Mouse (Mus musculus) erythroid progenitor cell, adult 5-6 weeks (primary cell): ENCODE measurements around the gene Vmn1r152. TPM values are rescaled to one million over a fixed set of nuclear protein-coding genes. Genes with fewer than 3 reads are reported as not detected.
"Not testable (repeated sequence)": the region's sequence is repeated elsewhere in the genome, so short reads cannot be mapped to it uniquely, and the experiment has no call there.

Experiments
- ATAC-seq: replicated peaks from 2 replicates; pipeline ENCODE4 v1.8.0; 2016; ENCODE audit warnings: moderate number of reproducible peaks, mild to moderate bottlenecking, moderate TSS enrichment, inconsistent platforms; ENCODE audit not compliant: poor library complexity, low FRiP score, severe bottlenecking
- total RNA-seq, 2 experiments: library from RNA; stranded (forward) in 1 of 2; stranded (reverse) in 1 of 2; fragments of 150-400 nt in 1 of 2; fragments of 186-747, 209-891 nt in 1 of 2; gene quantifications; 2 replicates each; pipeline versions ENCODE4 v1.2.3 to v1.2.4; 2015 to 2017; ENCODE audit warnings: low replicate concordance in 2 of 2

Gene Vmn1r152
- total RNA-seq (2015; ENCODE audit: low replicate concordance) (not detected in 2 replicates), total RNA-seq (2017; ENCODE audit: low replicate concordance) (not detected in 2 replicates)

DNA sequence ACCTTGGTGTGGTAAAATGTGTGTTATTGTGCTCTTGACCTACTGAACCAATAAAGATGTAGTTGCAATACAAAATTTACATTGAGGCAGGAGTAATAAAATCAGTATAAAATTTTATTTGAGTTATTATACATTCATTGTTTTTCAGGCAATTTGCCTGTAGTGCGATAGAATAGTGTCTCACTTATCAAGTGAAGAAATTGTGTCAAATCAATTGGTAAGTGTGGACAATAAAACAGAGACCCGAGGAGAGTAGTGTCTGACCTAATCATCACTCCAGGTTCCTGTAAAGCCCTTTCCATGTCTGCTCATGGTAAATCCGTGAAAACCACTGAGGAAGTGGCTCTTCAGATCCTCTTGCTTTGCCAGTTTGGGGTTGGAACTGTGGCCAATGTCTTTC is at the start of gene Vmn1r152:
Gene Vmn1r152, plus strand, starts transcription at position 301 of the 400 bp plus-strand sequence.
- ATAC-seq = not testable (repeated sequence)

DNA sequence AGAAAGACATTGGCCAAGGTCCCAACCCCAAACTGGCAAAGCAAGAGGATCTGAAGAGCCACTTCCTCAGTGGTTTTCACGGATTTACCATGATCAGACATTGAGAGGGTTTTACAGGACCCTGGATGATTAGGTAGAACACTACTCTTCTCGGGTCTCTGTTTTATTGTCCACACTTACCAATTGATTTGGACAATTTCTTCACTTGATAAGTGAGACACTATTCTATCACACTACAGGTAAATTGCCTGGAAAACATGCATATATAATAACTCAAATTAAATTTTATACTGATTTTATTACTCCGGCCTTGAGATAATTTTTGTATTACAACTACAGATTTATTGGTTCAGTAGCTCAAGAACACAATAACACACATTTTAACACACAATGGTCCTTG is 23.2 kb upstream of the Vmn1r152 start, which contains the start of gene Vmn1r151:
Gene Vmn1r151, minus strand, starts transcription at position 101 of the 400 bp plus-strand sequence.
- ATAC-seq = not testable (repeated sequence)

DNA sequence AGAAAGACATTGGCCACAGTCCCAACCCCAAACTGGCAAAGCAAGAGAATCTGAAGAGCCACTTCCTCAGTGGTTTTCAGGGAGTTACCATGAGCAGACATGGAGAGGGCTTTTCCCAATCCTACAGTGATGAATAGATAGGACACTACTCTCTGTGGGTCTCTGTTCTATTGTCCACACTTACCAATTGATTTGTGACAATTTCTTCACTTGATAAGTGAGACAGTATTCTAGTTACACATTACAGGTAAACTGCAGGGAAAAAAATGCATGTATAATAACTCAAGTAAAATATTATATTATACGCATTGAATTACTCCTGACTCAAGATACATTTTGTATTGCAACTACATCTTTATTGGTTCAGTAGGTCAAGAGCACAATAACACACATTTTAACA is 12.0 kb downstream of the Vmn1r152 start, which contains the start of gene Gm8677:
Gene Gm8677, minus strand, starts transcription at position 101 of the 400 bp plus-strand sequence.
- ATAC-seq = not testable (repeated sequence)

DNA sequence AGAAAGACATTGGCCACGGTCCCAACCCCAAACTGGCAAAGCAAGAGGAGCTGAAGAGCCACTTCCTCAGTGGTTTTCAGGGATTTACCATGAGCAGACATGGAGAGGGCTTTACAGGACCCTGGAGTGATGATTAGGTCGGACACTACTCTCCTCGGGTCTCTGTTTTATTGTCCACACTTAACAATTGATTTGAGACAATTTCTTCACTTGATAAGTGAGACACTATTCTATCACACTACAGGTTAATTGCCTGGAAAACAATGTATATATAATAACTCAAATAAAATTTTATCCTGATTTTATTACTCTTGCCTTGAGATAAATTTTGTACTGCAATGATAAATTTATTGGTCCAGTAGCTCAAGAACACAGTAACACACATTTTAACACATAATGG is 42.5 kb downstream of the Vmn1r152 start, which contains the start of gene Gm4201:
Gene Gm4201, minus strand, starts transcription at position 101 of the 400 bp plus-strand sequence.
- ATAC-seq = not testable (repeated sequence)

Other genes starting within 250 kb of the Vmn1r152 start
- not detected in 2 replicates for gene Gm4187, start 193.2 kb upstream of the Vmn1r152 start, total RNA-seq (2015; ENCODE audit: low replicate concordance)
- not detected in 2 replicates for gene Gm4187, start 193.2 kb upstream of the Vmn1r152 start, total RNA-seq (2017; ENCODE audit: low replicate concordance)
- not detected in 2 replicates for gene Gm8660, start 151.9 kb upstream of the Vmn1r152 start, total RNA-seq (2015; ENCODE audit: low replicate concordance)
- gene Gm8660, start 151.9 kb upstream of the Vmn1r152 start, total RNA-seq (2017; ENCODE audit: low replicate concordance) = not detected in 2 replicates
- not detected in 2 replicates for gene Vmn1r148, start 109.4 kb upstream of the Vmn1r152 start, total RNA-seq (2015; ENCODE audit: low replicate concordance)
- not detected in 2 replicates for gene Vmn1r148, start 109.4 kb upstream of the Vmn1r152 start, total RNA-seq (2017; ENCODE audit: low replicate concordance)
- gene Vmn1r149, start 84.7 kb upstream of the Vmn1r152 start, total RNA-seq (2015; ENCODE audit: low replicate concordance) = not detected in 2 replicates
- not detected in 2 replicates for gene Vmn1r149, start 84.7 kb upstream of the Vmn1r152 start, total RNA-seq (2017; ENCODE audit: low replicate concordance)
- not detected in 2 replicates for gene Gm10665, start 58.9 kb upstream of the Vmn1r152 start, total RNA-seq (2015; ENCODE audit: low replicate concordance)
- not detected in 2 replicates for gene Gm10665, start 58.9 kb upstream of the Vmn1r152 start, total RNA-seq (2017; ENCODE audit: low replicate concordance)
- not detected in 2 replicates for gene Vmn1r151, start 23.3 kb upstream of the Vmn1r152 start, total RNA-seq (2015; ENCODE audit: low replicate concordance)
- gene Vmn1r151, start 23.3 kb upstream of the Vmn1r152 start, total RNA-seq (2017; ENCODE audit: low replicate concordance) = not detected in 2 replicates
- gene Gm8677, start 11.9 kb downstream of the Vmn1r152 start, total RNA-seq (2015; ENCODE audit: low replicate concordance) = not detected in 2 replicates
- not detected in 2 replicates for gene Gm8677, start 11.9 kb downstream of the Vmn1r152 start, total RNA-seq (2017; ENCODE audit: low replicate concordance)
- not detected in 2 replicates for gene Gm4201, start 42.4 kb downstream of the Vmn1r152 start, total RNA-seq (2015; ENCODE audit: low replicate concordance)
- gene Gm4201, start 42.4 kb downstream of the Vmn1r152 start, total RNA-seq (2017; ENCODE audit: low replicate concordance) = not detected in 2 replicates
- gene Gm4565, start 65.2 kb downstream of the Vmn1r152 start, total RNA-seq (2015; ENCODE audit: low replicate concordance) = not detected in 2 replicates
- not detected in 2 replicates for gene Gm4565, start 65.2 kb downstream of the Vmn1r152 start, total RNA-seq (2017; ENCODE audit: low replicate concordance)
- gene Vmn1r155, start 135.1 kb downstream of the Vmn1r152 start, total RNA-seq (2015; ENCODE audit: low replicate concordance) = not detected in 2 replicates
- not detected in 2 replicates for gene Vmn1r155, start 135.1 kb downstream of the Vmn1r152 start, total RNA-seq (2017; ENCODE audit: low replicate concordance)
- not detected in 2 replicates for gene Gm8693, start 169.3 kb downstream of the Vmn1r152 start, total RNA-seq (2015; ENCODE audit: low replicate concordance)
- not detected in 2 replicates for gene Gm8693, start 169.3 kb downstream of the Vmn1r152 start, total RNA-seq (2017; ENCODE audit: low replicate concordance)
- not detected in 2 replicates for gene Gm4567, start 196.7 kb downstream of the Vmn1r152 start, total RNA-seq (2015; ENCODE audit: low replicate concordance)
- not detected in 2 replicates for gene Gm4567, start 196.7 kb downstream of the Vmn1r152 start, total RNA-seq (2017; ENCODE audit: low replicate concordance)
- gene Vmn1r157, start 238.7 kb downstream of the Vmn1r152 start, total RNA-seq (2015; ENCODE audit: low replicate concordance) = not detected in 2 replicates
- gene Vmn1r157, start 238.7 kb downstream of the Vmn1r152 start, total RNA-seq (2017; ENCODE audit: low replicate concordance) = not detected in 2 replicates